In genomic region chr6:86815436-86815835, GRCm38 (mm10) we compare ENCODE assay signal across 9 mouse cellular contexts. TPM values are rescaled to one million over a fixed set of nuclear protein-coding genes. Genes with fewer than 3 reads are reported as not detected.
DNase-seq lines count a peak whose midpoint lies in the region; ATAC-seq and TF ChIP-seq lines count a peak whose summit lies in the region.
"Had no signal": no experiment of that assay in that cellular context is flagged by ENCODE, and none has a peak within 500 bp of the region (broad histone marks: within the 10 kb centered on the region; RNA-seq: fewer than 3 reads in every experiment).

No protein-coding gene starts in this region.

- 0 out of 2 replicates have a peak overlapping the region, but pooled peaks have one; percentile 38 for H3K27ac ChIP-seq in intestine, embryonic 14.5 days (ENCODE audit: low read depth)
- no peak overlapping the region for H3K27ac ChIP-seq in intestine, postnatal 0 days (ENCODE audit: low read depth, low read length)
- H3K27ac ChIP-seq in forebrain, embryonic 12.5 days, result 0 out of 2 replicates have a peak overlapping the region, but pooled peaks have one; percentile 9
- no peak overlapping the region for H3K27ac ChIP-seq in limb, embryonic 15.5 days

- peaks cover 6% of the 10 kb centered on the region; the same call in 1 of the 2 replicates for H3K4me1 ChIP-seq in intestine, embryonic 14.5 days (replicated peaks; ENCODE audit: control insufficient read depth, insufficient read depth, low read length)
- no peaks in the 10 kb centered on the region for H3K4me1 ChIP-seq in intestine, postnatal 0 days (replicated peaks; ENCODE audit: control insufficient read depth, insufficient read depth, low read length)
- peaks cover 10% of the 10 kb centered on the region for H3K4me1 ChIP-seq in forebrain, embryonic 12.5 days
- H3K4me1 ChIP-seq in limb, embryonic 15.5 days, result peaks cover 6% of the 10 kb centered on the region

- WGBS in intestine, embryonic 14.5 days, result 4% methylated on average over 7 of the region's 7 CpGs
- WGBS in intestine, postnatal 0 days, result 26% methylated on average over 7 of the region's 7 CpGs
- 5% methylated on average over 7 of the region's 7 CpGs for WGBS in forebrain, embryonic 12.5 days
- 8% methylated on average over 7 of the region's 7 CpGs for WGBS in limb, embryonic 15.5 days

- no peak for DNase-seq in intestine, embryonic 14.5 days (ENCODE audit: low spot score)
- peak; percentile 87 for DNase-seq in R1 (ENCODE audit: low read depth, low spot score)
- no peak for DNase-seq in left cerebral cortex, adult 18-20 months (ENCODE audit: low spot score in 2 of 2)
- no peak for DNase-seq in left cerebral cortex, adult 11 months (ENCODE audit: low spot score)

- no peak overlapping the region for H3K4me3 ChIP-seq in intestine, embryonic 14.5 days (ENCODE audit: low read depth, low read length)
- H3K4me3 ChIP-seq in intestine, postnatal 0 days (ENCODE audit: low read depth, low read length), result no peak overlapping the region
- H3K4me3 ChIP-seq in forebrain, embryonic 12.5 days (replicated peaks), result no peak overlapping the region
- H3K4me3 ChIP-seq in limb, embryonic 15.5 days, result peak overlapping the region; percentile 1; the same call in 1 of the 2 replicates

- no peaks in the 10 kb centered on the region for H3K27me3 ChIP-seq in intestine, embryonic 14.5 days (replicated peaks; ENCODE audit: control insufficient read depth, insufficient read depth, low read length)
- H3K27me3 ChIP-seq in intestine, postnatal 0 days (replicated peaks; ENCODE audit: control insufficient read depth, insufficient read depth, low read length), result no peaks in the 10 kb centered on the region
- no peaks in the 10 kb centered on the region for H3K27me3 ChIP-seq in forebrain, embryonic 12.5 days
- H3K27me3 ChIP-seq in limb, embryonic 15.5 days, result no peaks in the 10 kb centered on the region
- H3K27me3 ChIP-seq: CH12.LX had no signal

- H3K9ac ChIP-seq in intestine, embryonic 14.5 days (ENCODE audit: low read length), result no peak overlapping the region
- no peak overlapping the region for H3K9ac ChIP-seq in intestine, postnatal 0 days (ENCODE audit: low read depth, low read length)
- H3K9ac ChIP-seq in forebrain, embryonic 12.5 days, result no peak overlapping the region
- H3K9ac ChIP-seq in limb, embryonic 15.5 days, result no peak overlapping the region

- TF ChIP-seq CTCF in intestine, postnatal 0 days (IDR thresholded peaks at IDR 0.05; ENCODE audit: low read depth), result no peak

- H3K4me2 ChIP-seq in intestine, embryonic 14.5 days (ENCODE audit: low read length), result peak overlapping the region; percentile 33
- H3K4me2 ChIP-seq in intestine, postnatal 0 days (replicated peaks; ENCODE audit: low read depth), result no peak overlapping the region
- peak overlapping the region; percentile 24; the same call in 1 of the 2 replicates for H3K4me2 ChIP-seq in forebrain, embryonic 12.5 days
- peak overlapping the region; percentile 25 for H3K4me2 ChIP-seq in limb, embryonic 15.5 days

- H3K9me3 ChIP-seq in intestine, embryonic 14.5 days (ENCODE audit: control insufficient read depth, low read length), result no peaks in the 10 kb centered on the region
- no peaks in the 10 kb centered on the region for H3K9me3 ChIP-seq in intestine, postnatal 0 days (ENCODE audit: control insufficient read depth)
- H3K9me3 ChIP-seq in forebrain, embryonic 12.5 days, result no peaks in the 10 kb centered on the region
- no peaks in the 10 kb centered on the region for H3K9me3 ChIP-seq in limb, embryonic 15.5 days

- ATAC-seq in intestine, embryonic 14.5 days (replicated peaks; ENCODE audit: low FRiP score, low TSS enrichment, low read depth), result no peak
- no peak for ATAC-seq in intestine, postnatal 0 days
- ATAC-seq in forebrain, embryonic 12.5 days (ENCODE audit: low FRiP score), result no peak
- ATAC-seq in limb, embryonic 15.5 days (ENCODE audit: insufficient number of reproducible peaks, low FRiP score, low TSS enrichment, low read depth), result no peak
- ATAC-seq in frontal cortex, adult (ENCODE audit: low TSS enrichment), result no peak

- no peaks in the 10 kb centered on the region for H3K36me3 ChIP-seq in intestine, embryonic 14.5 days (ENCODE audit: control insufficient read depth, insufficient read depth, low read length)
- no peaks in the 10 kb centered on the region for H3K36me3 ChIP-seq in intestine, postnatal 0 days (ENCODE audit: control insufficient read depth, insufficient read depth)
- no peaks in the 10 kb centered on the region for H3K36me3 ChIP-seq in forebrain, embryonic 12.5 days (replicated peaks)
- no peaks in the 10 kb centered on the region for H3K36me3 ChIP-seq in limb, embryonic 15.5 days

RNA-seq across cellular contexts. Expression of gene Anxa4, which starts 22.1 kb away (rescaled TPM):
- polyA plus RNA-seq in intestine, embryonic 14.5 days (2014; fragmentation: Nextera tagmentation; extraction: Ambion mirVana), result 166 and 167 TPM in 2 replicates
- 541 and 578 TPM in 2 replicates for polyA plus RNA-seq in intestine, postnatal 0 days (2015; fragmentation: Nextera tagmentation; extraction: Ambion mirVana)
- 4.1 and 6.1 TPM in 2 replicates for polyA plus RNA-seq in forebrain, embryonic 12.5 days (2016; fragmentation: Nextera tagmentation; extraction: Ambion mirVana)
- 61.9 and 66.6 TPM in 2 replicates for polyA plus RNA-seq in limb, embryonic 15.5 days (2015; fragmentation: Nextera tagmentation; extraction: Ambion mirVana)
- total RNA-seq in left cerebral cortex, adult 18-20 months (2021), result 10 to 100 TPM in 1 of 2 experiments, 1 to 10 TPM in 1; 9.6 to 10.2 TPM

RNA-seq across cellular contexts. Expression of gene Aak1, which starts 33.9 kb away (rescaled TPM):
- polyA plus RNA-seq in intestine, embryonic 14.5 days (2014; fragmentation: Nextera tagmentation; extraction: Ambion mirVana), result 14.0 and 14.7 TPM in 2 replicates
- polyA plus RNA-seq in intestine, postnatal 0 days (2015; fragmentation: Nextera tagmentation; extraction: Ambion mirVana), result 5.7 and 7.2 TPM in 2 replicates
- polyA plus RNA-seq in forebrain, embryonic 12.5 days (2016; fragmentation: Nextera tagmentation; extraction: Ambion mirVana), result 29.7 and 32.9 TPM in 2 replicates
- polyA plus RNA-seq in limb, embryonic 15.5 days (2015; fragmentation: Nextera tagmentation; extraction: Ambion mirVana), result 15.3 and 16.7 TPM in 2 replicates
- 100 to 1,000 TPM; 406 to 417 TPM for total RNA-seq in left cerebral cortex, adult 18-20 months (2021)

Comparison
In these comparisons a context has a peak if more than half of its experiments do, and no peak if none do; other contexts are left out.
1. H3K27ac ChIP-seq: peak in intestine, embryonic 14.5 days (single experiment) and forebrain, embryonic 12.5 days (single experiment); none in intestine, postnatal 0 days (single experiment) and limb, embryonic 15.5 days (single experiment).